Mouse (Mus musculus): ENCODE measurements around the gene Srprb.

- TF ChIP-seq GATA1 (IDR thresholded peaks at IDR 0.05; ENCODE audit: borderline replicate concordance, low read length) (no peak), FLI1 (IDR thresholded peaks at IDR 0.05; ENCODE audit: low read length) (no peak)
Observed at GRCm38 (mm10) chr9:103175692-103176091, 26.2 kb downstream of the Srprb start.
